Mouse (Mus musculus): ENCODE results near the gene Ap2a1.
A peak's percentile ranks its signal among the peaks of the same experiment; 100 is the strongest.

Gene Ap2a1

DNA sequence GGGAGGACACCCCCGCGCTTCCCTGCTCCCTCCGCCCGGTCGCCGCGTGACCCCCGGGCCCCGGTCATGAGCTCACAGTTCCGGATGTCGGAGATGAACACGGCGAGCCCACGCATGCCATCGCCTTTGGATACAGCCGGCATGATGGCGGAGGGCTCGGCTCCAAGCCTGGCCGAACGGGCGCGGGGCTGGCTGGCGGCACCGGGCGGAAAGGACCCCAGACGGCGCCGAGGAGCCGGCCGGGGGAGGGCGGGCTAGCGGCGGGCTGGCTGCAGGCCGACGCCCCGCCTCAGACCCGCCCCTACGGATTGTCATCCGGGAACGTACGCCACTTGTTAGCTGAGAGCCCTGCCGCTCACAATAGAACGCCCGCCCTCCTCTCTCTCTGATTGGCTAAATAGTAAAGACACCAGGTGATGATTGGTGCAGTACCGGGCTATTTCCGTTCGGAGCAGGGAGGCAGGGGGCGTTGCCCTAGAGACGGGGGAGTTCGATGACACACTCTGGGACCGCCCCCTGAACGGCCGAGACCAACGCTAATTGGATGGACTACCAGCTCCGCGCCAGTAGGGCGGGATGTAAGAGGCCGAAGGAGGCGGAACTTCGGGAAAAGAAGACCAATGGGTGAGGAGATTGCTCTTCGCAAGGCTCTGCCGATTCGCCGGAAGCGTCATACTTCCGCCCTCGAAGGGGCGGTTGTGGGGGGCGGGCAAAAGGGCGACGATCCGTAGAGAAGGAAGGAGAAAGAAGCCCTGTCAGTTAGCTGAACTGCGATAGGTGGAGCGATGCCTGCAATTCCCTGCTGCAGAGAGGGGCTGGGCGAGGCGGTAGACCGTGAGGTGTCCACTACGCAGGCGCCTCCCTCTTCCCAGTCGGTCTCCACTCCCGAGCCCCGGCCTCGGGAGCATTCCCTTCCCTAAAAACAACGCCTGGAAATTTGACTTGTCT, at the start of gene Ap2a1:
Ap2a1 (minus strand) TSS at position 293 of the 948 bp plus-strand sequence.
- peak; percentile 98 for DNase-seq (ENCODE audit: extremely low read depth, low read depth, low spot score)

DNA sequence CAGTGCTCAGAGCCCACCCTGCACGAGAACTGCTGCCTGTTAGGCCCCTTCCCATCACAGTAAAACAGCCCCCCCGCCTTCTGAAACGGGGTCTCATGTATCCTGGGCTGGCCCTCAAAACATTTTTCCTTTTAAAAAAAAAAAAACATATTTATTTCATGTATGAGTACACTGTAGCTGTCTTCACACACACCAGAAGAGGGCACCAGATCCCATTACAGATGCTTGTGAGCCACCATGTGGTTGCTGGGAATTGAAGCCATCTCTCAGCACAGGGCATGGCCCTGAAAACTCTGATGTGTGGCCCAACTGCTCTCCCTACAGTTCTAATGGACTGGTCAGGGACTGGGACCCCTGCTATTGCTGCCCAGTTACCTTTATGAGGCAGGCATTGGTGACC, 49.0 kb upstream of the Ap2a1 start:
- no peak for DNase-seq (ENCODE audit: extremely low read depth, low read depth, low spot score)

DNA sequence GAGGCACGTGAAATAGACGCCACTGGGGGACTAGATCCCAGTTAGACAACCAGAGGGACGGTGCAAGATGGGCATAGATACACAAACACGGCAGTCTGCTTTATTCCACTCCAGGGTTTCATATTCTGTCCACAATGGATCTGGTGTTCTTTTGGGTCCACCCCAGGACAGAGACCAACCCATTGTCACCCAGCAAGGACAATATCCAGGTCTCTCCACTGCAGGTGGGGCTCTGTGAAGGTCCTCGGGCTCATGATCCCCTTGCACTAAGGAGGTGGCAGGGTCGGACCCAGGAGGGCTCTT, 45.8 kb upstream of the Ap2a1 start:
- DNase-seq (ENCODE audit: extremely low read depth, low read depth, low spot score), result no peak

DNA sequence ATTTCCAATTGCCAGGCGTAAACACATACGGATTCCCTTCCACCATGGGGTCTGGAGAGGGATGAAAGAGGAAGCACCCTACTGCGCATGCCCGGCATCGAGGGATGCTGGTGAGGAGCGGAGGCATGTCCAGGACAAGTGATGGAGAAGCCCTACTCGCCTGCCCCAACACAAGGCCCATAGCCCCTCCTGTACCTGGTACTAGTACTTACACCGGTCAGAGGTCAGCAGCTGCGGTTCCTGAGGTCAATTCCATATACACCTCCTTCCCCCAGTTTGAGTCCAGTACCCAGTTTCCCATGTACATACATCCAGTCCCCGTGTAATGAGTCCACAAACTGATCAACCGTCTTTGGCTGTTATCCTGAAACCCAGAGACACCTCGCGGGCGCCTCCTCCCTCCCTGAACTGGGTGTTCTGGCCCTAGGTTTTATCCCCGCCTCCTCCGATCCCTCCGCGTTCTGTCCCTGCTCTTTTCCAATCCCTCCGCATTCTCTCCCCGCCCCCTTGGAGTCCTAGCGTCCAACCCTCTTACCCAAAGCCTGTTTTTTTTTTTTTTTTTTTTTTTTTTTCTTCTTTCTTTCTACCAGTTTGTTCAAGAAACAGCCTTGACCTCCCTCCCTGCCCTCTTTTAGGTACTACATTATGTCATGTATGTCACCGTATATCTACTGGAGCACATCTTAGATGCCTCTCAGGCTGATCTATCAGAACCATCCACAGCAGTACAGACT, 45.3 kb upstream of the Ap2a1 start, which contains the start of gene Cpt1c:
Cpt1c (minus strand) TSS at position 469 of the 734 bp plus-strand sequence.
- DNase-seq (ENCODE audit: extremely low read depth, low read depth, low spot score), result no peak

GRCm38 (mm10) chr7:44973415-44974130, 44.3 kb upstream of the Ap2a1 start:
- no peak for DNase-seq (ENCODE audit: extremely low read depth, low read depth, low spot score)

- DNase-seq (ENCODE audit: extremely low read depth, low read depth, low spot score), result no peak
These were observed 41.8 kb upstream of the Ap2a1 start for GRCm38 (mm10) chr7:44971142-44971541.

GRCm38 (mm10) chr7:44970231-44970691, 41.0 kb upstream of the Ap2a1 start:
- peak; percentile 58 for DNase-seq (ENCODE audit: extremely low read depth, low read depth, low spot score)

DNA sequence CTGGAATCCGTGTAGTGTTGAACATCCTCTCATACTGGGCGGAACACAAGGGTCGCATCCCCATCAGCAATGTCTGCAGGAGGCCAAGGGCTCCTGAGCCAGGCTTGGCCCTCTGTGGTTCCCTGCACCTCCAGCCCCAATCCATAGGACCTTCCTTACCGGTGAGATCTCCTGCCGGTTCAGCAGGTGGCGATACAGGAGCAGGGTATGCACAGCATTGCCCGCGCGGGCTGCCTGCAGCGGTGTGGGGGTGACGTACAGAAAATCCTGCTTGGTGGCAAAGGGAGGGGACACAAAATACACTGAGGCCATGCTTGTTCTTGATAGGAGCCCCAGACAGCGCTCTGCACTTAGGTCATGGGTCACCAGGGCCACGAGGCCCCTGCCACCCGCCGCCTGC, 37.3 kb upstream of the Ap2a1 start:
- DNase-seq (ENCODE audit: extremely low read depth, low read depth, low spot score), result no peak

- DNase-seq (ENCODE audit: extremely low read depth, low read depth, low spot score), result no peak
These were observed 36.7 kb upstream of the Ap2a1 start for GRCm38 (mm10) chr7:44965975-44966374.

- DNase-seq (ENCODE audit: extremely low read depth, low read depth, low spot score), result no peak
These were observed 35.7 kb upstream of the Ap2a1 start for GRCm38 (mm10) chr7:44964990-44965389.

DNA sequence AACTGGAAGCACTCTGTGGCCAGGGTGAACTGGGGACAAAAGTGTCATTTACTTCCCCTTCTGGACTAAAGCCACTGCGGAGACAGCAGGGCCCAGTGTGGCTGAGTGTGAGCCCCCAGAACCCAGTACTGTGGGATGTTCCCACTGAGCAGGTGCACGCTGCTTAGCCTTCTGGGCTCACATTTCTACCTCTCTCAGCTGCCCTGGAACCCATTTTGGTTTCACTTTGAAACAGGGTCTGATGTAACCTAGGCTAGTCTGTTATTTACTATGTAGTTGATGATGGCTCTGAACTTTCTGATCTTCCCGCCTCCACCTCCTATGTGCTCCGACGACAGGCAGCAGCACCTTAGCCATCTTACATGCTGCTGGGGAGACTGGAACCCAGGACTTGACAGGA, 33.5 kb upstream of the Ap2a1 start:
- no peak for DNase-seq (ENCODE audit: extremely low read depth, low read depth, low spot score)

- DNase-seq (ENCODE audit: extremely low read depth, low read depth, low spot score), result no peak
These were observed 33.0 kb upstream of the Ap2a1 start for GRCm38 (mm10) chr7:44962337-44962736.

DNA sequence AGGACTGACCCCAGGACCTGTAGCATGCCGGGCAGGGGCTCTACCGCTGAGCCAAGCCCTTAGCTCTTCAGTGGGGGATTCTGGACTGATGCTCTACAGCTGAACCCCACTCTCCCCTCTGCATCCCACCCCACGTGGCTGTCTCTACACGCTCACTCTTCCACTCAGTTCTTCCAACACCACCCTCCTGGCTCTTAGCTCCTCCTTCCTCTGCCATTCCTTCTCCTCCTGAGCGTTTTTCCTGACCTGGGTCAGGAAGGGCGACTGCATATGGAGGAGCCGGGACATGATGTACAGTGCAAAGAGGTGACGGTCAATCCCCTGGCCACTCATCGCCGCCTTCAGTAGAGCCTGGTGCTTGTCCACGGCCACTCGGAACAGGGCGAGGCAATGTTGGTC, 31.2 kb upstream of the Ap2a1 start:
- no peak for DNase-seq (ENCODE audit: extremely low read depth, low read depth, low spot score)

DNA sequence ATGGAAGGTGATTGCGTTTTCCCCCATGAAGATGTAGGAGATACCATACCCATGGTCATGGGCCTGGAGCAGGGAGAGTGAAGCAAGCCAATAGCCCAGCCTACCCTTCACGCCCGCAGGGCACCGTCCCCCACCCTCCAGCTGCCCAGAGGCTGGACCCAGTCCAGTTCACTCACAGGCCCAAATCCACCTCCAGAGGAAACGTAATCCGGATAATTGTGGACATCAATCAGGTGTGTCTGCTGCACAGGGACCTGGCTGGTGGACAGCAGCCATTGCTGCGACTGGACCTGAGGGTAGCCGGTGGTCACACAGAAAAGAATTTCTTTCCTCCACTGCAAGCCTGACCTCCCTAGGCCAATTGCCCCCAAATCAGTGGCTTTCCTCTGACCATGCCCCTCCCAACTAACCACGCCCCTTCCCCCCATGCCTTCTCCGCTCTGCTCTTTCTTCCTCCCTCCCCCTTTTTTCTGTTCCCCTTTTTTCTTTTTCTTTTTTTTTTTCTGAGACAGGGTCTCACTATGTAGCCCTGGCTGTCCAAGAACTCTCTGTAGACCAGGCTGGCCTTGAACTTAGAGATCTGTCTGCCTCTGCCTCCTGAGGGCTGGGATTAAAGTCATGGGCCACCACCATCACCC, 30.7 kb upstream of the Ap2a1 start:
- no peak for DNase-seq (ENCODE audit: extremely low read depth, low read depth, low spot score)

- no peak for DNase-seq (ENCODE audit: extremely low read depth, low read depth, low spot score)
These were observed 30.0 kb upstream of the Ap2a1 start for GRCm38 (mm10) chr7:44959281-44959680.

GRCm38 (mm10) chr7:44958208-44958607, 28.9 kb upstream of the Ap2a1 start:
- no peak for DNase-seq (ENCODE audit: extremely low read depth, low read depth, low spot score)

- no peak for DNase-seq (ENCODE audit: extremely low read depth, low read depth, low spot score)
These were observed 28.0 kb upstream of the Ap2a1 start for GRCm38 (mm10) chr7:44957183-44957835.

DNA sequence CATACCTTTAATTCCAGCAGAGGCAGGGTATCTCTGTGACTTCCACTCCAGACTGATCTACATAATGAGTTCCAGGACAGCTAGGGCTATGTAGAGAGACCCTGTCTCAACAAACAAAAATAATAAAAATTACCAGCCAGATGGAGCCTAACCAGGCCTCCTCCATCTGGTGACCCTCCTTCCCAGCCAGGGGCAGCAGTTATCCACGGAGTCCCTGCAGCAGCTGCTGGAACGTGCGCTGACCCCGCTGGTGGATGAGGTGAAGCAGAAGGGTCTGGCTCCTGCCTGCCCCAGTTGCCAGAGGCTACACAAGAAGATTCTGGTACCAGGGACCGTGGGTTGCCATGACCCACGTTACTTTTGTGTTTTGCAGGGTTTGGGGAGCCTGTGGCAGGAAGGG, 27.0 kb upstream of the Ap2a1 start:
- DNase-seq (ENCODE audit: extremely low read depth, low read depth, low spot score), result no peak

DNA sequence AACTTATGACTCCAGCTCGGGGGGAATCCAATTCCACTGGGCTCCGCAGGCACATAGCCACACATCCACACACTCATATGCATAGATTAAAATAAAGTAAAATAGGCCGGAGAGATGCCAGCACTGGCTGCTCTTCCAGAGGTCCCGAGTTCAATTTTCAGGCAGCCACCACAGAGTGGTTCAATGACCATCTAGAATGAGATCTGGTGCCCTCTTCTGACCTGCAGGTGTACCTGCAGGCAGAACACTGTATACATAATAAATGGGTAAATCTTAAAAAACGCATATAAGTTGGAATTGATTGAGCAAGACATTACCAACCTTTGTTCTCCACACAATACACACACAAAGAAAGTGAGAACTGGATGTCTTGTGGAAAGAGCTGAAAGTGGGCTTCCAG, 26.3 kb upstream of the Ap2a1 start:
- DNase-seq (ENCODE audit: extremely low read depth, low read depth, low spot score), result no peak

DNA sequence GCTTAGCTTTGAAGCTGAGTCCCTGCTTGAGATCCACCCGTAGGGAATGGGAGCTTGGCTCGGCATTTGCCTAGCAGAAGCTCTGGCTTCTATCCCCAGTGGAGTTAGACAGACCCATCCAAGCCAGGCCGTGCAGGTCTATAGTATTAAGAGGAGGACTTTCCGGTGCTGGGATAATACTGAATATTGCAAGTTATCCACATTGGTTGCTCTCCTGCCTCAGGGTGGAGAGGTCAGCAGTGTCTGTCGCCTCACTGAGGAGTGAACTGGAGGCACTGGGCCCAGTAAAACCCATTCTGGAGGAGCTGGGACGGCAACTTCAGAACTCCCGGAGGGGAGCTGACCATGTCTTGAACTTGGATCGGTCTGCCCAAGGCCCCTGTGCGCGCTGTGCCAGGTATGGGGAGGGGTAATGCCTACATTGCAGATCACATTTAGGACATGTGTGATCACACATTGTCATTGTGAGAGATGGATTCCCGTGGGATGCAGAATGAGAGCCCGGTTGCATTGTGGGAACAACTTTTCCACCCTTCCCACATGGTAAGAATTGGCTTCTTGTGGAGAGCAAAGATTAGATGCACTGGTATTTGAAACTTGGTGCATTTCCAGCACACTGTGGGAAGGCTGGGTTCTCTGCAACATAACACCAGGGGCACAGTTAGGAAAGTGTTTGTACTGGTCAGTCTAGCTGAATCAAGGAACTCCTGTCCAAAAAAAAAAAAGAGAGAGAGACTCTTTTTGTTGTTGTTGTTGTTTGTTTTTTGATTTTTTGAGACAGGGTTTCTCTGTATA, 25.0 kb upstream of the Ap2a1 start:
- DNase-seq (ENCODE audit: extremely low read depth, low read depth, low spot score), result no peak
